Mouse (Mus musculus): ENCODE data around the gene Usp37. TPM values are rescaled to one million over a fixed set of nuclear protein-coding genes. Genes with fewer than 3 reads are reported as not detected.
"Not testable (repeated sequence)": the region's sequence is repeated elsewhere in the genome, so short reads cannot be mapped to it uniquely, and the experiment has no call there.

Usp37 gene
- polyA plus RNA-seq, 1 experiment from 2014 or later = 54.2 TPM

- 83% methylated on average over 5 of the region's 5 CpGs for WGBS
- Histone ChIP-seq H3K9me3 (ENCODE audit: control insufficient read depth, low read length) (no peaks in the 10 kb centered on the region), H3K27me3 (ENCODE audit: control insufficient read depth, insufficient read depth, low read length) (no peaks in the 10 kb centered on the region), H3K27ac (ENCODE audit: low read depth, low read length) (no peak overlapping the region), H3K9ac (ENCODE audit: low read length) (no peak overlapping the region), H3K4me3 (ENCODE audit: low read depth, low read length) (no peak overlapping the region), H3K36me3 (ENCODE audit: control insufficient read depth, insufficient read depth, low read length) (no peaks in the 10 kb centered on the region), H3K4me2 (ENCODE audit: low read depth, low read length, severe bottlenecking) (no peak overlapping the region), H3K4me1 (replicated peaks; ENCODE audit: control insufficient read depth, insufficient read depth, low read length) (no peaks in the 10 kb centered on the region)
- ATAC-seq (replicated peaks; ENCODE audit: low FRiP score) = no peak
- no peak for DNase-seq (ENCODE audit: low spot score)
Measured at GRCm38 (mm10) chr1:74559061-74559460, 15.0 kb upstream of the Usp37 start.

DNA sequence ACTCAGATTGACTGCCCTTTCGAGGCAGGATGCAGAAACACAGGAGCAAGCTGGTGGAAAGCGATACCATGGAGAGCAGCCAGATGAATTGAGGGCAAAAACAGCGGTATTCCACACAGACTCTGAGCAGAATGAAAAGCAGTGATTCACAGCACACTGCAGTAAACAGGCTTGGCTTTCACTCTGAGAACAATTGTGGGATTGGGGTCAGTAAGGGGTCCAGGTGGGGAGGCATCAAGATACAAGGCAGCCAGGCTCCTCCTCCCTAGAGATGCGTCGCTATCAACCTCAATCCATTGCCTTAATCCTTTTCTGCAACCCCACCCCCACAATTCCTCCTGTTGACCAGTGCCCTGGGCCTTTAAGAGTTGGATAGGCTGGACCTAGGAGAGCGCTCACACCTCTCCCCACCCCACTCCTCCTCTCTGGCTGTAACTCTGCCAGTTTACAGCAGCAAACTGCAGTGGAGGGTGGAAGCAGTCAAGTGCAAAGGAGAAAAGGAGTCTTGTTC, 1.6 kb downstream of the Usp37 start, which contains the start of gene Plcd4:
Gene Plcd4 (plus strand): TSS at position 438 of the 511 bp plus-strand sequence.
- Histone ChIP-seq H3K27ac (ENCODE audit: low read depth, low read length) (no peak within 1 kb of the TSS), H3K4me3 (ENCODE audit: low read depth, low read length) (no peak within 1 kb of the TSS), H3K4me1 (replicated peaks; ENCODE audit: control insufficient read depth, insufficient read depth, low read length) (peaks cover 8% of the 10 kb centered on the region; the same call in 1 of the 2 replicates), H3K9ac (ENCODE audit: low read length) (peak within 1 kb of the TSS; percentile 21), H3K27me3 (ENCODE audit: control insufficient read depth, insufficient read depth, low read length) (no peaks in the 10 kb centered on the region), H3K9me3 (ENCODE audit: control insufficient read depth, low read length) (no peaks in the 10 kb centered on the region), H3K4me2 (ENCODE audit: low read depth, low read length, severe bottlenecking) (peak within 1 kb of the TSS; percentile 18; the same call in 1 of the 2 replicates), H3K36me3 (ENCODE audit: control insufficient read depth, insufficient read depth, low read length) (no peaks in the 10 kb centered on the region)
- 2% methylated on average over 6 of the region's 6 CpGs for WGBS
- ATAC-seq (replicated peaks; ENCODE audit: low FRiP score) = no peak
- DNase-seq (ENCODE audit: low spot score) = no peak

DNA sequence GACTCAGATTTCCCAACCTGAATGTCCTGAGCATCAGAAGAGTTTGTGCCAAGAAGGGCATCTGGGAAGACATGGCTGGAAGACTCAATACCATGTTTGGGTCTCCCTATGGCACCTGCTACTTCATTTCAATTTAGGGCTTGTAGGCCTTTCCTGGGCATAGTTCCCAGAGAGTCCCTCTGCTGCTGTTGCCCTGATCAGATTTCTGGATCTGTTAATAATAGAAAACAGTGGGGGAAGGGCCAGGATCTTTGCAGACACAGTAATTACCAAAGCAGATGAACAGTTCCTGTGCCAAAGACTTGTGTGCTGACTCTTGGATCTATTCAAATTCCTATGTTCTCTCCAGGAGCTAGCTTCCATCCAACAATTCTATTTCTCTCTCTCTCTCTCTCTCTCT, 5.4 kb downstream of the Usp37 start:
- DNase-seq (ENCODE audit: low spot score) (no peak), ATAC-seq (replicated peaks; ENCODE audit: low FRiP score) (no peak)
- H3K27ac ChIP-seq (ENCODE audit: low read depth, low read length) = no peak overlapping the region
- H3K4me2 ChIP-seq (ENCODE audit: low read depth, low read length, severe bottlenecking) = no peak overlapping the region
- no peaks in the 10 kb centered on the region for H3K27me3 ChIP-seq (ENCODE audit: control insufficient read depth, insufficient read depth, low read length)
- peaks cover 8% of the 10 kb centered on the region; the same call in 1 of the 2 replicates for H3K4me1 ChIP-seq (replicated peaks; ENCODE audit: control insufficient read depth, insufficient read depth, low read length)
- no peaks in the 10 kb centered on the region for H3K9me3 ChIP-seq (ENCODE audit: control insufficient read depth, low read length)
- no peak overlapping the region for H3K9ac ChIP-seq (ENCODE audit: low read length)
- H3K36me3 ChIP-seq (ENCODE audit: control insufficient read depth, insufficient read depth, low read length) = no peaks in the 10 kb centered on the region
- H3K4me3 ChIP-seq (ENCODE audit: low read depth, low read length) = no peak overlapping the region

DNA sequence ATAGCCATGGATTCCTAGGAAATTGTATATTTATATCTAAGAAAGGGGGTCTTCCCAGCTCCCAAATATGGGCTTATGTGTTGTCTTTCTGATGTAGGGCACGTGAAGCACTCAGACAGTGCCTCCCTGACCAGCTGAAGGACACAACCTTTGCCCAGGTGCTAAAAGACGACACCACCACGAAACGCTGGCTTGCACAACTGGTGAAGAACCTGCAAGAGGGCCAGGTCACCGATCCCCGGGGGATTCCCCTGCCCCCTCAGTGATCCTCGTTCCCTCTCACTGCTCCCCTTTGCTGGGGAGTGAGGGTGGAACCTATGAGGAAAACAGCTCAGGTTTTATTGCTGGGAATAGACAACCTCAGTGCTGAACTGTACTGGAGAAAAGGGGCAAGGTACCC, 15.5 kb downstream of the Usp37 start:
- no peaks in the 10 kb centered on the region for H3K9me3 ChIP-seq (ENCODE audit: control insufficient read depth, low read length)
- no peak for DNase-seq (ENCODE audit: low spot score)
- no peak overlapping the region for H3K4me2 ChIP-seq (ENCODE audit: low read depth, low read length, severe bottlenecking)
- H3K4me1 ChIP-seq (replicated peaks; ENCODE audit: control insufficient read depth, insufficient read depth, low read length) = no peaks in the 10 kb centered on the region
- H3K36me3 ChIP-seq (ENCODE audit: control insufficient read depth, insufficient read depth, low read length) = peaks cover 9% of the 10 kb centered on the region; the same call in 1 of the 2 replicates
- no peak overlapping the region for H3K9ac ChIP-seq (ENCODE audit: low read length)
- H3K27ac ChIP-seq (ENCODE audit: low read depth, low read length) = no peak overlapping the region
- no peaks in the 10 kb centered on the region for H3K27me3 ChIP-seq (ENCODE audit: control insufficient read depth, insufficient read depth, low read length)
- no peak for ATAC-seq (replicated peaks; ENCODE audit: low FRiP score)
- H3K4me3 ChIP-seq (ENCODE audit: low read depth, low read length) = no peak overlapping the region
- WGBS = 93% methylated on average over 7 of the region's 7 CpGs

DNA sequence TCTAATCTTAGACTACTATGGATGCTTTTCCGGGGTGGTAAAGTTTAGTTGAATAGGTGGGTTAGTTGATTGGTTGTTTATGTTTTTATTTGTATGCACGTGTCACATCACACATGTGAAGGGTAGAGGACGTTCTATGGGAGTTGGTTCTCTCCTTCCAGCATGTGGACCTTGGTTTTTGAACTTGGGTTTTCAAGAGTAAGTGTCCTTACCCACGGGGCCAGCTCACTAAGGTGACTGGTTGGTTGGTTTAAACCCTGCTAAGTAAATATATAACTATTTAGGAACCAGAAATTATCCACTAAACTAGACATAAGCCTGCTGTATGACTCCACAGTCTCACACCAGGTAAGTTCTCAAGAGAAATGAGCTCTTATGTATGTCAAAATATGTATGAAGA, 19.3 kb downstream of the Usp37 start:
- Histone ChIP-seq H3K9me3 (ENCODE audit: control insufficient read depth, low read length) (no peaks in the 10 kb centered on the region), H3K36me3 (ENCODE audit: control insufficient read depth, insufficient read depth, low read length) (peaks cover 9% of the 10 kb centered on the region; the same call in 1 of the 2 replicates), H3K27ac (ENCODE audit: low read depth, low read length) (no peak overlapping the region), H3K4me1 (replicated peaks; ENCODE audit: control insufficient read depth, insufficient read depth, low read length) (no peaks in the 10 kb centered on the region), H3K9ac (ENCODE audit: low read length) (no peak overlapping the region), H3K27me3 (ENCODE audit: control insufficient read depth, insufficient read depth, low read length) (no peaks in the 10 kb centered on the region), H3K4me2 (ENCODE audit: low read depth, low read length, severe bottlenecking) (no peak overlapping the region), H3K4me3 (ENCODE audit: low read depth, low read length) (no peak overlapping the region)
- ATAC-seq (replicated peaks; ENCODE audit: low FRiP score) (no peak), DNase-seq (ENCODE audit: low spot score) (no peak)
- WGBS = 91% methylated on average over 4 of the region's 4 CpGs

DNA sequence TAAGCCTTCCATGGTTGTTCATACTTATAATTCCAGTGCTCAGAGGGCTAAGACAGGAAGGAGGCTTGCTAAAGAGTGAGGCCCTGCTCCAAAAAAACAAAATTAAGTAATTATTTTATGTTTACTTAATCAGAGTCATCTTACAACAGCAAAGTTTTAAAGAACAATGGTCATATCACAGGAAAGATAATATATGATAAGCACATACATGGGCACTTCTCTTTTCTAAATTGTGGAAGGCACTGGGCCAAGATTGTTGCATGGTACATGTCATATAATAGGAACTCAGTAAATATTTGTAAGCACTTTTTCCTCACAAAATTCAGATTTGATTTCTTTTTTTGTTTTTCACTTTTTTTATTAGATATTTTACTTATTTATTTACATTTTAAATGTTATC, 24.2 kb downstream of the Usp37 start:
- H3K36me3 ChIP-seq (ENCODE audit: control insufficient read depth, insufficient read depth, low read length) = peaks cover 2% of the 10 kb centered on the region; the same call in 1 of the 2 replicates
- no peak for ATAC-seq (replicated peaks; ENCODE audit: low FRiP score)
- no peak overlapping the region for H3K4me2 ChIP-seq (ENCODE audit: low read depth, low read length, severe bottlenecking)
- H3K4me1 ChIP-seq (replicated peaks; ENCODE audit: control insufficient read depth, insufficient read depth, low read length) = no peaks in the 10 kb centered on the region
- H3K27ac ChIP-seq (ENCODE audit: low read depth, low read length) = no peak overlapping the region
- no peak overlapping the region for H3K9ac ChIP-seq (ENCODE audit: low read length)
- H3K4me3 ChIP-seq (ENCODE audit: low read depth, low read length) = no peak overlapping the region
- DNase-seq (ENCODE audit: low spot score) = no peak
- no peaks in the 10 kb centered on the region for H3K27me3 ChIP-seq (ENCODE audit: control insufficient read depth, insufficient read depth, low read length)
- no peaks in the 10 kb centered on the region for H3K9me3 ChIP-seq (ENCODE audit: control insufficient read depth, low read length)

- H3K9ac ChIP-seq (ENCODE audit: low read length); H3K9me3 ChIP-seq (ENCODE audit: control insufficient read depth, low read length); DNase-seq (ENCODE audit: low spot score); H3K27me3 ChIP-seq (ENCODE audit: control insufficient read depth, insufficient read depth, low read length); H3K4me3 ChIP-seq (ENCODE audit: low read depth, low read length); H3K4me2 ChIP-seq (ENCODE audit: low read depth, low read length, severe bottlenecking); H3K4me1 ChIP-seq (replicated peaks; ENCODE audit: control insufficient read depth, insufficient read depth, low read length); H3K36me3 ChIP-seq (ENCODE audit: control insufficient read depth, insufficient read depth, low read length); H3K27ac ChIP-seq (ENCODE audit: low read depth, low read length); ATAC-seq (replicated peaks; ENCODE audit: low FRiP score): not testable (repeated sequence)
- 96% methylated on average over 1 of the region's 1 CpGs for WGBS
Measured at GRCm38 (mm10) chr1:74512999-74513398, 31.1 kb downstream of the Usp37 start.

GRCm38 (mm10) chr1:74511306-74511705, 32.8 kb downstream of the Usp37 start:
- Histone ChIP-seq H3K9me3 (ENCODE audit: control insufficient read depth, low read length) (no peaks in the 10 kb centered on the region), H3K27me3 (ENCODE audit: control insufficient read depth, insufficient read depth, low read length) (no peaks in the 10 kb centered on the region), H3K4me3 (ENCODE audit: low read depth, low read length) (no peak overlapping the region), H3K36me3 (ENCODE audit: control insufficient read depth, insufficient read depth, low read length) (peaks cover 2% of the 10 kb centered on the region; the same call in 1 of the 2 replicates), H3K27ac (ENCODE audit: low read depth, low read length) (no peak overlapping the region), H3K4me2 (ENCODE audit: low read depth, low read length, severe bottlenecking) (no peak overlapping the region), H3K4me1 (replicated peaks; ENCODE audit: control insufficient read depth, insufficient read depth, low read length) (peaks cover 6% of the 10 kb centered on the region; the same call in 1 of the 2 replicates), H3K9ac (ENCODE audit: low read length) (no peak overlapping the region)
- ATAC-seq (replicated peaks; ENCODE audit: low FRiP score) (no peak), DNase-seq (ENCODE audit: low spot score) (no peak)
- WGBS = 96% methylated on average over 5 of the region's 5 CpGs

DNA sequence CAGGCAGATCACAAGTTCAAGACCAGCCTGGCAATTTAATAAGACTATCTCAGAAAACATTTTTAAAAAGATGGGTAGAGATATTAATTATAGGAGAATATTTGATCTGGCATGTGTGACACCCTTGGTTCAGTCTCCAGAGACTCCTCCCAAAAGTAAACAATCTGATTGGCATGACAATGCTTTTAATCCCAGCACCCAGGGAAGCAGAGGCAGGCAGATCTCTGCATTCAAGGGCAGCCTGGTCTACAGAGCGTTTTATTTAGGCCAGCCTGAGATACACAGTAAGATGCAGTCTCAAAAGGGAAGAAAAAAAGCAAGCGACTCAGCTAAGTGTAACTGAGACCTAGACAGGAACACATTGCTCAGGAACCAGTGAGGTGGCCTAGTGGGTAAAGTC, 36.3 kb downstream of the Usp37 start:
- Histone ChIP-seq H3K9me3 (ENCODE audit: control insufficient read depth, low read length) (no peaks in the 10 kb centered on the region), H3K27ac (ENCODE audit: low read depth, low read length) (no peak overlapping the region), H3K36me3 (ENCODE audit: control insufficient read depth, insufficient read depth, low read length) (no peaks in the 10 kb centered on the region), H3K9ac (ENCODE audit: low read length) (peak overlapping the region; percentile 23; the same call in 1 of the 2 replicates), H3K27me3 (ENCODE audit: control insufficient read depth, insufficient read depth, low read length) (no peaks in the 10 kb centered on the region), H3K4me2 (ENCODE audit: low read depth, low read length, severe bottlenecking) (peak overlapping the region; percentile 85; the same call in 1 of the 2 replicates), H3K4me1 (replicated peaks; ENCODE audit: control insufficient read depth, insufficient read depth, low read length) (peaks cover 8% of the 10 kb centered on the region; the same call in 1 of the 2 replicates), H3K4me3 (ENCODE audit: low read depth, low read length) (no peak overlapping the region)
- WGBS = 95% methylated on average over 2 of the region's 2 CpGs
- DNase-seq (ENCODE audit: low spot score) (no peak), ATAC-seq (replicated peaks; ENCODE audit: low FRiP score) (no peak)
